Mouse (Mus musculus) heart, embryonic 16.5 days (tissue): Measurements from ENCODE around the gene Stt3b. TPM values are rescaled to one million over a fixed set of nuclear protein-coding genes. Genes with fewer than 3 reads are reported as not detected.

Experiments
- ATAC-seq: fragments of 200-750 bp; cut with Nextera tagmentation; replicated peaks from 2 replicates; pipeline ENCODE4 v1.8.0; 2017; ENCODE audit warnings: moderate number of reproducible peaks; ENCODE audit not compliant: insufficient read depth, low FRiP score; ENCODE audit errors: extremely low read depth
- H3K27ac ChIP-seq: fragments of 300-500 bp; sonication (generic); 2 replicates; pipeline ENCODE4 v1.5.1; 2014; ENCODE audit warnings: mild to moderate bottlenecking, low read length, control low read depth, moderate library complexity
- H3K27me3 ChIP-seq: fragments of 300-500 bp; sonication (generic); 2 replicates; pipeline ENCODE4 v1.6.1; 2014; ENCODE audit warnings: low read length, mixed read lengths; ENCODE audit not compliant: control insufficient read depth, insufficient read depth
- H3K36me3 ChIP-seq: fragments of 300-500 bp; sonication (generic); 2 replicates; pipeline ENCODE4 v1.6.1; 2014; ENCODE audit not compliant: control insufficient read depth, insufficient read depth
- H3K4me1 ChIP-seq: fragments of 300-500 bp; sonication (generic); 2 replicates; pipeline ENCODE4 v1.6.1; 2014; ENCODE audit warnings: low read length, mixed read lengths; ENCODE audit not compliant: control insufficient read depth, insufficient read depth
- H3K4me2 ChIP-seq: fragments of 300-500 bp; sonication (generic); 2 replicates; pipeline ENCODE4 v1.6.1; 2014; ENCODE audit warnings: low read depth, mild to moderate bottlenecking, control low read depth, low read length
- H3K4me3 ChIP-seq: fragments of 300-500 bp; sonication (generic); 2 replicates; pipeline ENCODE4 v1.5.1; 2014; ENCODE audit warnings: mild to moderate bottlenecking, control low read depth, low read length
- H3K9ac ChIP-seq: fragments of 300-500 bp; sonication (generic); 2 replicates; pipeline ENCODE4 v1.6.1; 2014; ENCODE audit warnings: low read length, control low read depth
- H3K9me3 ChIP-seq: fragments of 300-500 bp; sonication (generic); replicated peaks from 2 replicates; pipeline ENCODE4 v1.6.1; 2016; ENCODE audit warnings: low read length; ENCODE audit not compliant: control insufficient read depth
- WGBS: fragments of 180-500 bp; shearing (Covaris S2); extraction: QIAGEN DNeasy Blood & Tissue Kit; methylation state at CpG from one replicate; pipeline ENCODE4 v1.1.7; 2014; 5-methylcytosine and 5-hydroxymethylcytosine counted together
- polyA plus RNA-seq: library from polyadenylated mRNA; unstranded; fragments of >200 nt; fragmentation: Nextera tagmentation; extraction: Ambion mirVana; gene quantifications from 2 replicates; pipeline ENCODE4 v1.2.1, GENCODE M21; 2015

Stt3b gene
- polyA plus RNA-seq, 1 experiment from 2014 or later = 69.8 TPM

DNA sequence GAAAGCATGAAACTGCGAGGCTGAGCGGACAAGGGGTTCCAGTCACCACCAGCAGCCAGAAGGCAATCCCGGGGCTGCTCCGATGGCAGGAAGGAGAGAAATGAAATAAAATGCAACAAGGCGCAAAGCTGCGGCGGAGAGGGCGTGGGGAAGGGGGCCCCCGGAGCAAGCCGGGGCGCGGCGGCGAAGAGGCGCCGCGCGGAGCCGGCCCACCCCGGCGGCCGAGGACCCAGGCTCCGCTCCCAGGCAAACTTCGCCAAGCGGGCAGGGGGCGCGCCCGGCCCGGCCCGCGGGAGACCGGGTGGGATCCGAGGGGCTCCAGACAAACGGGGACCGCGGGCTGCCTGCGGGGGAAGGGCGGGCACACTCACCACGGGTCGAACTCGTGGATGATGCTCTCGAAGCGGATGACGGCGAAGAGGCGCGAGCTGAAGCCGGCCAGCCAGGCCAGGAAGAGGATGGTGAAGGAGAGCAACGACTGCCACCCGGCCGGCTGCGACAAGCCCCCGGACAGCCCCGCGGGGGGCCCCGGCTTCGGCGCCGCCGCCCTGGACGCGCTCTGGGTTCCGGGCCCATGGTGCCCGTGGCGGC lies 745 bp downstream of the Stt3b start:
- H3K27me3 ChIP-seq = no peaks in the 10 kb centered on the region
- under 1% methylated on average over 60 of the region's 65 CpGs for WGBS
- H3K9me3 ChIP-seq = no peaks in the 10 kb centered on the region
- H3K4me1 ChIP-seq = peaks cover 30% of the 10 kb centered on the region
- no peak for ATAC-seq
- H3K36me3 ChIP-seq = no peaks in the 10 kb centered on the region
- peak overlapping the region; percentile 100 for H3K9ac ChIP-seq
- H3K4me3 ChIP-seq = peak overlapping the region; percentile 98
- peak overlapping the region; percentile 77 for H3K4me2 ChIP-seq
- peak overlapping the region; percentile 99 for H3K27ac ChIP-seq

DNA sequence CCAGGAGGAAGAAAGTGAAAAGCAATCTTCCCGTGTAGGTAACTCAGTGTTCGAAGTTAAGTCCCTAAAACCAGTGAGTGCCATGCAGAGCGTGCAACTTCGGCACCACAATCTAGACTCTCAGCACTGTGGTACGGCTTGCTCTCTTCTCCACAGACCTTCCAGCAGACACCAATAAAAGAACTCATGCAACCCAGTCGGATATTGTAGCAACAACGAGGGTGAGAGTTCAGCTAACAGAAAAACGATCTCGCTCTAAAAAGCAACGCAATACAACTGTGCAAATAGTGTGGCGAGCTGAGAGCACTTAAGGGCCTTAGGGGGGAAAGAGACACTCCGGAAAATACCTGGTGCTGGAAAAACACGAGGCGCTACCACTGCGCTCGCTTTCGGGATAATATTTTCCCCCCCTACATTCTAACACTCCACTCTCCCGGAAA lies 1.3 kb downstream of the Stt3b start:
- WGBS = under 1% methylated on average over 18 of the region's 18 CpGs

DNA sequence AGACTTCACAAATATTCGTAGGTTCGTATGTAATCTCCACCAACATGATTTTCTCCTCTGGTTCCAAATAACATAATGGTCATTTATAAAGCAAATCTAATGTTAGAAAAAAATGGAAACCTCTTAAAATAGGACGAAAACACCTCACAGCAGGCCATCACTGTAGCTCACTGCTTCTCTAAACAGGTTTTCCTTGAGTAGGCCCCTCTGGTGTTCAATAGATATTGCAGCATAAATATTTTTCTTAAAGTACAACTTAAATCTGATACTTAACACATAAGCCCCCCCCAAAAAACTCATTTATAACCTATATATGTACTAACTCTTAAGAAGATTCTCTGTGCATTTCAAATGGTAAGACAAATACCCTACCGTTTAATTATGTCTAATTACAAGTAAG lies 1.8 kb downstream of the Stt3b start:
- ATAC-seq = no peak
- Histone ChIP-seq H3K27me3 (no peaks in the 10 kb centered on the region), H3K4me2 (peak overlapping the region; percentile 77), H3K27ac (no peak overlapping the region), H3K9ac (peak overlapping the region; percentile 100), H3K4me1 (peaks cover 33% of the 10 kb centered on the region), H3K36me3 (no peaks in the 10 kb centered on the region), H3K4me3 (peak overlapping the region; percentile 98), H3K9me3 (no peaks in the 10 kb centered on the region)
- 14% methylated on average over 4 of the region's 4 CpGs for WGBS

More for the DNA sequence above, 1.3 kb downstream of the Stt3b start:
- H3K4me2 ChIP-seq = peak overlapping the region; percentile 77
- H3K9me3 ChIP-seq = no peaks in the 10 kb centered on the region
- no peaks in the 10 kb centered on the region for H3K27me3 ChIP-seq
- no peaks in the 10 kb centered on the region for H3K36me3 ChIP-seq
- peak overlapping the region; percentile 99 for H3K27ac ChIP-seq
- H3K4me3 ChIP-seq = peak overlapping the region; percentile 98
- ATAC-seq = no peak
- H3K9ac ChIP-seq = peak overlapping the region; percentile 100
- peaks cover 32% of the 10 kb centered on the region for H3K4me1 ChIP-seq

DNA sequence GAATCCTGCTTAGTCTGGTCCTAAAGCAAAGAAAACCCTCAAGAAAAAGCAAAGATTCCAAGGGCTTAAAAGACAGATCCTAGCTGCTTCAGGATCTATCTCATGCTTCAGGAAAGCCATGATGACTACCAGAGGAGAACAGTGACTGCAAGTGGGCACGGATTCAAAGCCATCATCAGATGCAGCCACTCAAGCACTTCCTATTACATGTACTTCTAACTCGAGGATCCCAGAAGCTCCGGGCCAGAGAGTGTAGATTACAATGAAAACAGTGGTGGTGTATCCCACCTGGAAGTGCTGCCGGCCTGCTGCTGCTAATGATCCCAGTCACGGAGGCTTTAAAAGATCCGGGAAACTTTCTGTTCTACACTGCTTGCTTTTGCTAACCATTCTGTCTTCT lies 4.0 kb downstream of the Stt3b start:
- peaks cover 39% of the 10 kb centered on the region for H3K4me1 ChIP-seq
- no peaks in the 10 kb centered on the region for H3K9me3 ChIP-seq
- no peaks in the 10 kb centered on the region for H3K27me3 ChIP-seq
- ATAC-seq = no peak
- no peaks in the 10 kb centered on the region for H3K36me3 ChIP-seq
- 8% methylated on average over 6 of the region's 6 CpGs for WGBS
- H3K27ac ChIP-seq = peak overlapping the region; percentile 4; the same call in 1 of the 2 replicates
- peak overlapping the region; percentile 48; the same call in 1 of the 2 replicates for H3K9ac ChIP-seq
- H3K4me3 ChIP-seq = peak overlapping the region; percentile 50
- H3K4me2 ChIP-seq = peak overlapping the region; percentile 77

GRCm38 (mm10) chr9:115304149-115304548 lies 6.1 kb downstream of the Stt3b start:
- WGBS = 79% methylated on average over 4 of the region's 4 CpGs
- Histone ChIP-seq H3K27ac (no peak overlapping the region), H3K4me1 (peaks cover 44% of the 10 kb centered on the region), H3K4me2 (no peak overlapping the region), H3K27me3 (no peaks in the 10 kb centered on the region), H3K4me3 (no peak overlapping the region), H3K9me3 (no peaks in the 10 kb centered on the region), H3K9ac (no peak overlapping the region), H3K36me3 (no peaks in the 10 kb centered on the region)
- no peak for ATAC-seq

DNA sequence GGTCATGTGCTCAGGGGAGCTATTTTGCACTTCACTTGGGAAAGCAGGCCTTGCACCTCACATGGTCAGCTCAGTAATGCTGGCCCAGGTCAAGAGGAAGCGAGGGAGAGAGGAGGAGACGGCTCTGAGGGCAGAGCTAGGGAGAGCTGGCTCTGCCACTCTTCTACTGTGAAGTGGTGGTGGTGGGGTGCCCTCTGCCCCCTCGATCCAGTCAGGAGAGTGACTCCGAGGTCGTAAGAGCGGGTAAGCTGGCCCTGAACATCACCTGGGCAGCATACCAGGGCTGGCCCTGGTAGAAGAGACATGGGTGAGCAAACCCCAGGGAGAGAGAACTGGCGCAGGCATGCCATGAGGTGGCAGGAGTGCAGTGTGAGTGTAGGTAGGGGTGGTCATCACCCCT lies 8.6 kb downstream of the Stt3b start:
- Histone ChIP-seq H3K4me1 (peaks cover 41% of the 10 kb centered on the region), H3K36me3 (no peaks in the 10 kb centered on the region), H3K4me3 (no peak overlapping the region), H3K9ac (no peak overlapping the region), H3K27ac (no peak overlapping the region), H3K9me3 (no peaks in the 10 kb centered on the region), H3K4me2 (no peak overlapping the region), H3K27me3 (no peaks in the 10 kb centered on the region)
- WGBS = 73% methylated on average over 7 of the region's 7 CpGs
- no peak for ATAC-seq

DNA sequence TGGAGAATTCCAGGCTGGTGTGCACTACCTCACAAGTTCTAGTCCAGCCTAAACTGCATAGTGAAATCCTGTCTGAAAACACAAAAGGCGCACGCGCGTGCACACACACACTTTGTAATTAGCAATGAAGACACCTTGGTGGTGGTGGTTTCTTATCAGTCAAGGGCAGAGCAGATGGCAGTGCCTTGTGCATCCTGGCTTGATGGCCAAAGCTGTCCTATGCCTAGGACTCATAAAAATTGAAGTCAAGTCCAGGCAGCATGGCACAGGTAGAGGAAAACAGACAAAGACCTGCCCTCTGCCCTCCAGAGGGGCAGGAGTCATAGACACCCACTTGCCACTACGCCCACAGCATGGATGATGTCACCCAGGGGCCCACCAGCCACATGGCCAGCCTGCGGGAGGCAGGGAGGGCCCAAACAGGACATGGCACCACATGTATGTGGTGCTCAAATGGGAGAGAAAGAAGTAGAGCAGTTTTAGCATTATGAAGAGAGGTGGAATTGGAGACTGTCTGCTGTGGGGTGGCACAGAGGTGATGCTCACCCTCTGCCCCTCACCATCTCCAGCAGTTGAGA lies 9.1 kb downstream of the Stt3b start:
- H3K4me1 ChIP-seq = peaks cover 41% of the 10 kb centered on the region

GRCm38 (mm10) chr9:115296738-115297137 lies 13.5 kb downstream of the Stt3b start:
- Histone ChIP-seq H3K9me3 (no peaks in the 10 kb centered on the region), H3K27me3 (no peaks in the 10 kb centered on the region), H3K4me2 (no peak overlapping the region), H3K4me3 (no peak overlapping the region), H3K36me3 (no peaks in the 10 kb centered on the region), H3K27ac (no peak overlapping the region), H3K4me1 (peaks cover 45% of the 10 kb centered on the region), H3K9ac (peak overlapping the region; percentile 15; the same call in 1 of the 2 replicates)
- ATAC-seq = peak; percentile 52; the same call in 1 of the 2 replicates
- 37% methylated on average over 7 of the region's 7 CpGs for WGBS

More for the DNA sequence above, 9.1 kb downstream of the Stt3b start:
- no peak overlapping the region for H3K27ac ChIP-seq
- no peak overlapping the region for H3K9ac ChIP-seq
- no peaks in the 10 kb centered on the region for H3K27me3 ChIP-seq
- WGBS = 82% methylated on average over 6 of the region's 6 CpGs
- H3K4me2 ChIP-seq = no peak overlapping the region
- H3K4me3 ChIP-seq = no peak overlapping the region
- H3K36me3 ChIP-seq = no peaks in the 10 kb centered on the region
- H3K9me3 ChIP-seq = no peaks in the 10 kb centered on the region
- ATAC-seq = no peak

- Histone ChIP-seq H3K27me3 (no peaks in the 10 kb centered on the region), H3K36me3 (no peaks in the 10 kb centered on the region), H3K4me2 (no peak overlapping the region), H3K9ac (no peak overlapping the region), H3K4me3 (no peak overlapping the region), H3K9me3 (no peaks in the 10 kb centered on the region), H3K27ac (no peak overlapping the region), H3K4me1 (peaks cover 39% of the 10 kb centered on the region)
- no peak for ATAC-seq
- 84% methylated on average over 10 of the region's 10 CpGs for WGBS
These were observed 16.2 kb downstream of the Stt3b start for GRCm38 (mm10) chr9:115293920-115294594.
